Comparison of ENCODE assay signal across 10 mouse cellular contexts in the genomic region with DNA sequence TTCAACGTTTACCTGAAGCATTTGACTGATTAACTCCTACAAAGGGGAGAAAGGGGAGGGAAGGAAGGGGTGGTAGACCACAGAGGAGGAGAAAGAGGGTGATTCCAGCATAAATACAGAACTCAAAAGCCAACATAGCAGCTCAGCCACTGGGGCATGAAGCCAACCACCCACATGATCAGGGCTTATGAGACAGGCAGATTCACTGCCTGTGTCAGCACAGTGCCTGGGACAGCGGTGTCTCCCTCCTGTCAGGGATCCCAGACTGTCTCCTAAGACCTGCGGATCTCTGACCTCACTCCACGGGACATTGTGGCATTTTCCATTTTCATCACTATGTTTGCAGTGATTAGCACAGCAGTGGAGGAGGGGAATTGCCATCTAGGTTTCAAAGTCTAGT.
DNase-seq lines count a peak whose midpoint lies in the region; ATAC-seq lines count a peak whose summit lies in the region.
"Had no signal": no experiment of that assay in that cellular context is flagged by ENCODE, and none has a peak within 500 bp of the region (broad histone marks: within the 10 kb centered on the region; RNA-seq: fewer than 3 reads in every experiment).

No protein-coding gene starts in this region.

- WGBS in heart, embryonic 14.5 days = 63% methylated on average over 4 of the region's 4 CpGs
- WGBS in neural tube, embryonic 15.5 days = 77% methylated on average over 4 of the region's 4 CpGs
- WGBS in kidney, embryonic 16.5 days = 49% methylated on average over 4 of the region's 4 CpGs

- no peak overlapping the region for H3K4me2 ChIP-seq in heart, embryonic 14.5 days (ENCODE audit: low read length)
- no peak overlapping the region for H3K4me2 ChIP-seq in neural tube, embryonic 15.5 days
- no peak overlapping the region for H3K4me2 ChIP-seq in kidney, embryonic 16.5 days (replicated peaks; ENCODE audit: low read depth, low read length)
- H3K4me2 ChIP-seq: neural tube, embryonic 12.5 days had no signal

- DNase-seq in heart, adult 8-10 months (ENCODE audit: low spot score) = no peak
- no peak for DNase-seq in neural tube, embryonic 10.5 days (ENCODE audit: extremely low spot score, low spot score)
- no peak for DNase-seq in right cerebral cortex, postnatal 36 days (ENCODE audit: low spot score in 2 of 2)
- DNase-seq: right cerebral cortex, postnatal 4 days had no signal

- H3K4me1 ChIP-seq in heart, embryonic 14.5 days (ENCODE audit: control insufficient read depth in 2 of 2, insufficient read depth in 2 of 2, low read length in 2 of 2) = peaks cover 11 to 18% of the 10 kb centered on the region in 2 experiments; a peak in 3 of 4 replicates
- peaks cover 21% of the 10 kb centered on the region for H3K4me1 ChIP-seq in neural tube, embryonic 15.5 days
- 0 out of 2 replicates have a peak, but pooled peaks cover 6% of the 10 kb centered on the region for H3K4me1 ChIP-seq in kidney, embryonic 16.5 days (ENCODE audit: insufficient read depth, low read length)
- H3K4me1 ChIP-seq: neural tube, embryonic 12.5 days had no signal

- peak; percentile 41; the same call in 1 of the 2 replicates for ATAC-seq in heart, embryonic 14.5 days (ENCODE audit: insufficient number of reproducible peaks, insufficient read depth, low FRiP score, low read depth)
- ATAC-seq in neural tube, embryonic 15.5 days (ENCODE audit: low FRiP score) = no peak
- ATAC-seq in kidney, embryonic 16.5 days (ENCODE audit: low FRiP score, low TSS enrichment) = peak; percentile 28
- no peak for ATAC-seq in CD4-positive, CD25-positive, alpha-beta regulatory T cell, adult 4 months

- no peak overlapping the region for H3K9ac ChIP-seq in heart, embryonic 14.5 days (ENCODE audit: low read length)
- no peak overlapping the region for H3K9ac ChIP-seq in neural tube, embryonic 15.5 days (replicated peaks)
- H3K9ac ChIP-seq in kidney, embryonic 16.5 days (replicated peaks; ENCODE audit: low read length) = no peak overlapping the region
- H3K9ac ChIP-seq: neural tube, embryonic 12.5 days had no signal

- no peaks in the 10 kb centered on the region for H3K27me3 ChIP-seq in heart, embryonic 14.5 days (ENCODE audit: control insufficient read depth, insufficient read depth, low read length)
- H3K27me3 ChIP-seq in neural tube, embryonic 15.5 days (replicated peaks) = no peaks in the 10 kb centered on the region
- no peaks in the 10 kb centered on the region for H3K27me3 ChIP-seq in kidney, embryonic 16.5 days (ENCODE audit: insufficient read depth, low read length)
- H3K27me3 ChIP-seq: neural tube, embryonic 12.5 days had no signal

- H3K36me3 ChIP-seq in heart, embryonic 14.5 days (ENCODE audit: control insufficient read depth, insufficient read depth, low read length) = no peaks in the 10 kb centered on the region
- peaks cover 60% of the 10 kb centered on the region for H3K36me3 ChIP-seq in neural tube, embryonic 15.5 days
- no peaks in the 10 kb centered on the region for H3K36me3 ChIP-seq in kidney, embryonic 16.5 days (ENCODE audit: insufficient read depth, low read length)
- H3K36me3 ChIP-seq: G1E had no signal

- no peaks in the 10 kb centered on the region for H3K9me3 ChIP-seq in heart, embryonic 14.5 days (ENCODE audit: control insufficient read depth, low read length)
- H3K9me3 ChIP-seq in neural tube, embryonic 15.5 days (replicated peaks) = no peaks in the 10 kb centered on the region
- no peaks in the 10 kb centered on the region for H3K9me3 ChIP-seq in kidney, embryonic 16.5 days (ENCODE audit: low read length)
- H3K9me3 ChIP-seq: G1E; neural tube, embryonic 12.5 days had no signal

- H3K4me3 ChIP-seq in heart, embryonic 14.5 days (ENCODE audit: control insufficient read depth in 1 of 2, insufficient read depth in 1 of 2, low read depth in 1 of 2, low read length in 2 of 2) = no peak overlapping the region
- H3K4me3 ChIP-seq in neural tube, embryonic 15.5 days (replicated peaks) = no peak overlapping the region
- H3K4me3 ChIP-seq in kidney, embryonic 16.5 days (ENCODE audit: low read length) = no peak overlapping the region
- H3K4me3 ChIP-seq: neural tube, embryonic 12.5 days had no signal

- peak overlapping the region in 1 of 2 experiments; percentile 49; a peak in 3 of 4 replicates for H3K27ac ChIP-seq in heart, embryonic 14.5 days (replicated peaks in 1 of 2; ENCODE audit: control insufficient read depth in 1 of 2, insufficient read depth in 1 of 2, low read depth in 2 of 2, low read length in 2 of 2)
- peak overlapping the region; percentile 3 for H3K27ac ChIP-seq in neural tube, embryonic 15.5 days (replicated peaks)
- peak overlapping the region; percentile 37; the same call in 1 of the 2 replicates for H3K27ac ChIP-seq in kidney, embryonic 16.5 days (ENCODE audit: low read length)
- H3K27ac ChIP-seq: neural tube, embryonic 12.5 days had no signal

Comparison
In these comparisons a context has a peak if more than half of its experiments do, and no peak if none do; other contexts are left out.
1. ATAC-seq: peak in heart, embryonic 14.5 days (single experiment) and kidney, embryonic 16.5 days (single experiment); none in neural tube, embryonic 15.5 days (single experiment) and CD4-positive, CD25-positive, alpha-beta regulatory T cell, adult 4 months (single experiment).